Mouse (Mus musculus): ENCODE data around the gene Myl4.
A peak's percentile ranks its signal among the peaks of the same experiment; 100 is the strongest.
"Not testable (repeated sequence)": the region's sequence is repeated elsewhere in the genome, so short reads cannot be mapped to it uniquely, and the experiment has no call there.

Gene Myl4

DNA sequence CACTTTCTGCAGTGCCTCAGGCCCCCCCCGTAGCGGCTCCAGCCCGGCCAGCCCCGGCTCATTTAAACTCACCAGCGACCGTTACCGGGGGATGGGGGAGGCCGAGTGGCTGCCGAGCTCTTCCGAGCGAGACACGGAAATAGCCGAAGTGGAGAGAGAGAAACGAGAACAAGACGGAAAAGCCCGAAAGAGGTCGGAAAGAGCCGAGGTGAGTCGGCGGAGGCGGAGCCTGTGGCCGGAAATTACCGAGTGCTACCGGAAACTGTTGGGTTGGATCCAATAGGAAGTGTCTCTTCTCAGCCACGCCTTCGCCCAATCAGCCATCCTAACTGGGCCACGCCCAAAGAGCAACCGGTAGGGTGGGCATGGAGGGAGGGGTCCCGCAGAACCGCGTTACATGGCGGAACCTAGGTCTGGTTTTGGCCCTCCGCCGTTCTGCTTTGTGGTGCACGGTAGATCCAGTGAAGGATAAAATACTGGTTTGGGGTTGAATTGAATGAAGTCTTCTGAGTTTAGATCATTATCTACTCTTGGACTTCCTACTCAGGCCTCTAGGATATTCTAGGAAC, at the start of gene Myl4, which contains the start of gene Cdc27:
Myl4 (plus strand) TSS at position 258 of the 569 bp plus-strand sequence.
Cdc27 (minus strand) TSS at position 215 of the 569 bp plus-strand sequence.
- DNase-seq: peak; percentile 100

DNA sequence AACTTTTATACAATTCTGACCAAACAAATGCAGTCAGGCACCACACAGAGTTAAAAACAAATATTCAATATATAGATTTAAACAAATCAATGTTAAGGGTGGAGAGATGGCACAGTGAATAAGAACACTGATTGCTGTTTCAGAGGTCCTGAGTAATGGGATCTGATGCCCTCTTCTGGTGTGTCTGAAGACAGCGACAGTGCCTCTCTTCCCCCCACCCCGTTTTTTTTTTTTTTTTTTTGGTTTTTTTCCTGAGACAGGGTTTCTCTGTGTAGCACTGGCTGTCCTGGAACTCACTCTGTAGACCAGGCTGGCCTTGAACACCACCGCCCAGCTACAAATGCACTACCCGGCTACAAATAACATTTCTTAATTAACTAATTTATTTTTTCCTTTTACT, 42.0 kb upstream of the Myl4 start:
- DNase-seq: no peak

- DNase-seq: peak; percentile 9
Observed at GRCm38 (mm10) chr11:104510606-104511005, 39.9 kb upstream of the Myl4 start.

DNA sequence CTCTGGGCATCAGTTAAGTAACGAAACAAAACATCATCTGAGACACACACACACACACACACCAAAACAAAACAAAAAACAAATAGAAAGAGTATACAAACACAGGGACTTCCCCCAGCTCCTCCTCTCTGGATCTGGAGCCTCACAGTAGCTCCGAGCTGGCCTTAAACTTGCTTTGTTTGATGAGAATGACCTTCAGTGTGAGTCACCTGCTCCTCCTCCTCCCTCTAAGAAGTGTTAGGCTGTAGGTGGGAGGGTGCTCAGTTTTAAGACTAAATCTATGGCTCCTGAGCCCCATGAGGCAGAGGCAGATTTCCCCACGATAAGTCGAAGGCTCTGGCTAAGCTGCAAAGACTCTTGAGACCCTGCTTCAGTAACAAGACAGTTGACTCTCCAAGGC, 38.0 kb upstream of the Myl4 start:
- DNase-seq: no peak

- DNase-seq: no peak
Observed at GRCm38 (mm10) chr11:104525935-104526334, 24.5 kb upstream of the Myl4 start.

DNA sequence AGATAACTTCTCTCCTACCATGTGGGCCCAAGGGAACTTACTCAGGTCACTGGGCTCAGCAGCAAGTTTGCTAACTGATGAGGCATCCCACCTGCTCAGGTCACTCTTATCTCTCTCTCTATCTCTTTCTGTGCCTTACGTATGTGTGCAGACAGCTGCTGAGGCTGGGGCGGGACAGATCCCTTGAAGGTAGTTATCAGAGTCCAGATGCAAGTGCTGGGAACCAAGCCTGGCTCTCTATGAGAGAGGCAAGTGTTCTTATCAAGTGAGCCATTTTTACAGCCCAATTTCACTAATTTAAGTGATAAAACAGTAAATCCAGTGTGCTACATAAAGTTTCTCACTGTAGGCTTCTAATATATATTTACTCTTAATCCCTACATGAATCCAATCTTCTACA, 13.6 kb upstream of the Myl4 start:
- DNase-seq: no peak

- no peak for DNase-seq
Observed at GRCm38 (mm10) chr11:104537945-104538555, 12.4 kb upstream of the Myl4 start.

- no peak for DNase-seq
Observed at GRCm38 (mm10) chr11:104539811-104540210, 10.7 kb upstream of the Myl4 start.

DNA sequence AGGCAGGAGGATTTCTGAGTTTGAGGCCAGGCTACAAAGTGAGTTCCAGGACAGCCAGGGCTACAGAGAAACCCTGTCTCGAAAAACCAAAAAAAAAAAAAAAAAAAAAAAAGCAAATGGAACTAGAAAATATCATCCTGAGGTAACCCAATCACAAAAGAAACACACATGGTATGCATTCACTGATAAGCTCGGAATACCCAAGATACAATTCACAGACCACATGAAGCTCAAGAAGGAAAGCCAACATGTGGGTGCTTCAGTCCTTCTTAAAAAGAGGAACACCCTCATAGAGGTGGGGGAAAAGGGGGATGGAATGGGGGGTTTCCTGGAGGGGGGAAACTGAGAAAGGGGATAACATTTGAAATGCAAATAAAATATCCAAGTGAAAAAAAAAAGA, 7.1 kb upstream of the Myl4 start:
- DNase-seq: not testable (repeated sequence)

DNA sequence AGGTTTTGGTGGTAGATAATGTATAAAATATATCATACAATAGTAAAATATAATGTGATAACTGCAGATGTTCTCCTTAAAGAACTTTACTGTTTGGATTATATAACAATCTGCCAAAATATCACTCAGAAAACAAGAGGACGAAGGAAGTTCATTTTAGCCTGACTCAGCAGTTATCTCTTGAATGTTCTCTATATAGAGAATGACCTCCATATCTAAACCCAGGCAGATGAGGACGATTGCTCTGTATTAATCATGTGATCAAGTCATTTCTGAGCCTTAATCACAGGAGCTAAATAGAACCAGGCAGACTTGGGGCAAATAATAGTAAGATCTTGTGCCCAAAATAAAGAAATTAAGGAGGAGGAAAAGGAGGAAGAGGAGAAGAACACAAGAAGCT, 6.0 kb upstream of the Myl4 start:
- DNase-seq: no peak

DNA sequence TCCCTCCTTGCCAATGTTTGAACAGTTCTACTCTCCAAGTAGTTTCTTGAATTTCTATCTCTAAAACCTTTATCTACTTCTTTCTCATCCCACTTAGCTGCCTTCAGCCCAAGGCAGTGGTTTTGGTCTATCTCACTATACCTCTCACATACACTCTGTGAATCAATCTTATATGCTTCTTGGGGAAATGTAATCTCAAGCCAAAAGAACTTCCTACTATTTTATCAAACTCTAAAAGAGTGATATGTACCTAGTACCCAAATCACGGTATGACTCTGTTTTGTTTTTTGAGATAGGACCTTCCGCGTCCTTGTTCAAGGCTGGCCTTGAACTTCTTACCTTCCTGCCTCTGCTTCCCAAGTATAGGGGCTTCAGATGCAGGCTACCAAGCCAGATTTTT, 3.0 kb upstream of the Myl4 start:
- DNase-seq: no peak

- DNase-seq: peak; percentile 30
Observed at GRCm38 (mm10) chr11:104549438-104550405, 741 bp upstream of the Myl4 start.

- DNase-seq: no peak
Observed at GRCm38 (mm10) chr11:104558065-104558464, 7.6 kb downstream of the Myl4 start.

GRCm38 (mm10) chr11:104558651-104559403, 8.4 kb downstream of the Myl4 start:
- no peak for DNase-seq

GRCm38 (mm10) chr11:104560971-104561370, 10.5 kb downstream of the Myl4 start:
- DNase-seq: no peak

- DNase-seq: no peak
Observed at GRCm38 (mm10) chr11:104563496-104563895, 13.0 kb downstream of the Myl4 start.

- no peak for DNase-seq
Observed at GRCm38 (mm10) chr11:104565172-104565571, 14.7 kb downstream of the Myl4 start.

DNA sequence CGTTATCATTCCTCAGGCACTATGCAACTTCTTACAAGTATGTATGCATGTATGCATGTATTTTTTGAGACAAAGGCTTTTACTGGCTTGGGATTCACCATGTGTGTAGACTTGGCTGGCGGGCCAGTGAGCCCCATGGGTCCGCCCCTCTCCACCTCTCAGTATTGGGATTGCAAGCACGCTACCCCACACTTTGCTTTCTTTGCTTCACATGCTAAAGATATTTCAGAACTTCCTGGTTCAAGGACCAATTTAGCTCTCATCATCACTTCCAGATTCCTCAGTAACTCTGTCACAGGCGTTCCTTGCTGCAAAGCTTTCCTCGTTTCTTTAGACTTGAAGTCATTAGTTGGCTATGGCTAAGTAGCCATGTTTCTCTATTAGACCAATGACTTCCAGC, 15.6 kb downstream of the Myl4 start:
- no peak for DNase-seq

GRCm38 (mm10) chr11:104566796-104567195, 16.3 kb downstream of the Myl4 start:
- no peak for DNase-seq

DNA sequence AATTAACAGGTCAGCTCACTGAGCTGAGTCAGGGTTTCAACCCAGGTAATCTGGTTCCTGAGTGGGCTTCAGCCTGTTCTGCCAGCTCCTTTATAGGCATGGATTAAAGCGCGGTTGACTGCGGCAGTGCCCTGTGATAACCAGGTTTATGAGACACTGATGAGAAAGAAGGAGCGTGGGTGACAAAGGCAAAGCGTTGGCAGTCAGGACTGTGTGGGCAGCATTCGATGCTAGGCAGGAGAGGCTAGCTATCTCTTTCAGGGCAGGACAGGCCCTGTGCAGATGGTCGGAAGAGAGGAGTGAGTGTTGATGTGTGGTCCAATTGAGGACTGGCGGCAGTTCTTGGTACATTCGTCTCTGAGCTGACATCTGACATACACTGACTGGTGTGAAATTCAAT, 17.3 kb downstream of the Myl4 start:
- no peak for DNase-seq

- DNase-seq: no peak
Observed at GRCm38 (mm10) chr11:104568326-104568725, 17.9 kb downstream of the Myl4 start.

- not testable (repeated sequence) for DNase-seq
Observed at GRCm38 (mm10) chr11:104570515-104570914, 20.1 kb downstream of the Myl4 start.

- peak; percentile 34 for DNase-seq
Observed at GRCm38 (mm10) chr11:104571373-104571772, 20.9 kb downstream of the Myl4 start.
